Mouse (Mus musculus): ENCODE measurements around the gene Zfp12. TPM values are rescaled to one million over a fixed set of nuclear protein-coding genes. Genes with fewer than 3 reads are reported as not detected.
"Not testable (repeated sequence)": the region's sequence is repeated elsewhere in the genome, so short reads cannot be mapped to it uniquely, and the experiment has no call there.

Gene Zfp12
- polyA plus RNA-seq (2014; fragmentation: Nextera tagmentation; extraction: Ambion mirVana) = 20.6 and 21.4 TPM in 2 replicates

DNA sequence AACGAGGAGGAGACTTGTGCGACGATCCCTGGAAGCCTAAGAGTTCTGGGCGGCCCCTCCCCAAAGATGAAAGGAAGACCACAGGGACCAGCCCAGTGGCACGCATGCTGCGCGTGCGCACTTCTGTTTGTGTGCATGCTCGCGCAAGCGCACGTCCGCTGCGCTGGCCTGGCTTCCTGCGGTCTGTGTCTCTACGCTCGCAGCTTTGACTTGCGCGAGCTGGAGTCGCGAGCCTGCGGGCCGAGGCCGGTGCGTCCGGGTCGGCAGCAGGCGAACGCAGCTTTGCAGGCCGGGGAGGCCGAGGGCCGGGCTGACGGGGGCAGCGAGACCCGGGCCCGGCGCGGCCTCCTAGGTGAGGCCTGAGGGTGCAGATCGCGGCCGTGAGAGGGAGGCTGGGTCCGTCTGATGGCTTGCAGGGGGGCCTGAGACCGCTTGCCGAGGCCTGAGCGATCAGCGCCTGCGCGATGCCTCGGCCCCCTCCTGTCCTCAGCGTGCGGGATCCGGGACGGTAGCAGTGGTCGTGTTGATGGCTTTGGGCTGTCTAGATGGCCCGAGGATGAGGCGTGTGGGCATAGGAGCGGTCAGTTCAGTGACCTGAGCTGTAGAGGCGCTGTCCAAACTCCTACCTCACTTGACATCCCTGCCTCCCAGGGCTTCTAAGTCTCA lies at the start of gene Zfp12:
Gene Zfp12, plus strand, starts transcription at position 136 of the 666 bp plus-strand sequence.
- DNase-seq (ENCODE audit: low spot score) = peak; percentile 99
- peak within 1 kb of the TSS; percentile 97 for H3K9ac ChIP-seq (replicated peaks; ENCODE audit: low read length)
- H3K9me3 ChIP-seq (replicated peaks; ENCODE audit: control insufficient read depth, low read length) = no peaks in the 10 kb centered on the region
- ATAC-seq (replicated peaks; ENCODE audit: insufficient number of reproducible peaks, low FRiP score, low TSS enrichment, low read depth) = peak; percentile 97
- peak within 1 kb of the TSS; percentile 85 for H3K4me3 ChIP-seq (ENCODE audit: low read depth, low read length)
- H3K27me3 ChIP-seq (ENCODE audit: control insufficient read depth, insufficient read depth, low read length) = no peaks in the 10 kb centered on the region
- H3K27ac ChIP-seq (replicated peaks; ENCODE audit: low read depth, low read length) = peak within 1 kb of the TSS; percentile 94
- peaks cover 3% of the 10 kb centered on the region; the same call in 1 of the 2 replicates for H3K4me1 ChIP-seq (ENCODE audit: control insufficient read depth, insufficient read depth, low read length)
- peaks cover 1% of the 10 kb centered on the region; the same call in 1 of the 2 replicates for H3K36me3 ChIP-seq (replicated peaks; ENCODE audit: control insufficient read depth, insufficient read depth, low read depth, low read length)
- under 1% methylated on average over 58 of the region's 58 CpGs for WGBS
- H3K4me2 ChIP-seq (ENCODE audit: low read depth, low read length) = peak within 1 kb of the TSS; percentile 78

DNA sequence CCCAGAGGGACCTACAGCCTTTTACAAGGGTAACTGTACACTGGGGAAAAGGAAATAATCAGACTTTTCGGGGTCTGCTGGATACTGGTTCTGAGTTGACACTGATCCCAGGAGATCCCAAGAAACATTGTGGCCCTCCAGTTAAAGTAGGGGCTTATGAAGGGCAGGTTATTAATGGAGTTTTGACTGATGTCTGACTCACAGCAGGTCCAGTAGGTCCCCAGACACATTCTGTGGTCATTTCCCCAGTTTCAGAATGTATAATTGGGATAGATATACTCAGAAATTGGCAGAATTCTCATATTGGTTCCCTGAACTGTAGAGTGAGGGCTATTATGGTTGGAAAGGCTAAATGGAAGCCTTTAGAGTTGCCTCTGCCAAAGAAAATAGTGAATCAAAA lies 46.9 kb upstream of the Zfp12 start:
- H3K36me3 ChIP-seq (replicated peaks; ENCODE audit: control insufficient read depth, insufficient read depth, low read depth, low read length); H3K4me3 ChIP-seq (ENCODE audit: low read depth, low read length); H3K4me2 ChIP-seq (ENCODE audit: low read depth, low read length); H3K9me3 ChIP-seq (replicated peaks; ENCODE audit: control insufficient read depth, low read length); H3K27ac ChIP-seq (replicated peaks; ENCODE audit: low read depth, low read length); H3K27me3 ChIP-seq (ENCODE audit: control insufficient read depth, insufficient read depth, low read length); H3K9ac ChIP-seq (replicated peaks; ENCODE audit: low read length); H3K4me1 ChIP-seq (ENCODE audit: control insufficient read depth, insufficient read depth, low read length); DNase-seq (ENCODE audit: low spot score); ATAC-seq (replicated peaks; ENCODE audit: insufficient number of reproducible peaks, low FRiP score, low TSS enrichment, low read depth): not testable (repeated sequence)
- WGBS = no CpG with 5 or more reads among the region's 1 CpGs

DNA sequence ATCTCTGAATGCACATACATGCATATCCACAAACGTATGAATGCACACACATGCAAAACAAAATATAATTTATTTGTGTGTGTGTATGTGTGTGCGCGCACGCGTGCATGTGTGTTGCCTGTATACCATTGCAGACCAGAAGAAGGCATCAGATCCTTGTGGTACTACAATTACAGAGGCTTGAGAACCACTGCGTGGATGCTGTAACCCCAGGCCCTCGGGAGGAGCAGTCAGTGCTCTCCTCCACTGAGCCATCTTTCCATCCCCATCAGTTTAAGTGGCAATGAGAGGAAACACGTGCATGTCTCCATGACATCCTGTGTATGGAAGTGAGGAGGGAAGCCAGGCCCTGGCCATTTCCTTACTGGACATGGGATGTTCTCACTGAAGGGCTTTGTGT lies 42.2 kb upstream of the Zfp12 start:
- Histone ChIP-seq H3K4me1 (ENCODE audit: control insufficient read depth, insufficient read depth, low read length) (no peaks in the 10 kb centered on the region), H3K9me3 (replicated peaks; ENCODE audit: control insufficient read depth, low read length) (no peaks in the 10 kb centered on the region), H3K27me3 (ENCODE audit: control insufficient read depth, insufficient read depth, low read length) (no peaks in the 10 kb centered on the region), H3K4me2 (ENCODE audit: low read depth, low read length) (no peak overlapping the region), H3K36me3 (replicated peaks; ENCODE audit: control insufficient read depth, insufficient read depth, low read depth, low read length) (no peaks in the 10 kb centered on the region), H3K4me3 (ENCODE audit: low read depth, low read length) (no peak overlapping the region), H3K9ac (replicated peaks; ENCODE audit: low read length) (no peak overlapping the region), H3K27ac (replicated peaks; ENCODE audit: low read depth, low read length) (no peak overlapping the region)
- ATAC-seq (replicated peaks; ENCODE audit: insufficient number of reproducible peaks, low FRiP score, low TSS enrichment, low read depth) (no peak), DNase-seq (ENCODE audit: low spot score) (no peak)
- WGBS = 87% methylated on average over 8 of the region's 8 CpGs

DNA sequence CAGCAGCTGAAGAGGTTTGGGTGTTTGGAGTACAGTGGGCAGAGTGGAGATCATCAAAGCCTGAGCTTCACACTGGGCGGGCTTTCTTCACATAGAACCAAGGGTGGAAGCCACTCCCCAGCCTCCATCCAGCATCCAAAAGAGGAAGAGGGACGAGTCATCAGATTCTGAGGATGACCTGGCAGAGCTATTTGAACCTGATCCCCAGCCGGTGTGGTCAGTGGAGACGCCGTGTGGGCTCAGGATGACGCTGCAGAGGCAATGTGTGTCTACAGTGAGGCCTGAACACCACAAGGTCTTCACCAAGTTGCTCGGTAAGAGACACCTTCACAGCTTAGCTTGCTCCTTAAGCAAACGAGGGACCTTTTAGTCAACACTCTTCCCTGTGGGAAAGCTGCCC lies 40.2 kb upstream of the Zfp12 start:
- H3K27me3 ChIP-seq (ENCODE audit: control insufficient read depth, insufficient read depth, low read length); H3K4me2 ChIP-seq (ENCODE audit: low read depth, low read length); H3K9me3 ChIP-seq (replicated peaks; ENCODE audit: control insufficient read depth, low read length); H3K4me1 ChIP-seq (ENCODE audit: control insufficient read depth, insufficient read depth, low read length); DNase-seq (ENCODE audit: low spot score); ATAC-seq (replicated peaks; ENCODE audit: insufficient number of reproducible peaks, low FRiP score, low TSS enrichment, low read depth); H3K4me3 ChIP-seq (ENCODE audit: low read depth, low read length); H3K27ac ChIP-seq (replicated peaks; ENCODE audit: low read depth, low read length); H3K36me3 ChIP-seq (replicated peaks; ENCODE audit: control insufficient read depth, insufficient read depth, low read depth, low read length); H3K9ac ChIP-seq (replicated peaks; ENCODE audit: low read length): not testable (repeated sequence)
- WGBS = 62% methylated on average over 8 of the region's 8 CpGs

DNA sequence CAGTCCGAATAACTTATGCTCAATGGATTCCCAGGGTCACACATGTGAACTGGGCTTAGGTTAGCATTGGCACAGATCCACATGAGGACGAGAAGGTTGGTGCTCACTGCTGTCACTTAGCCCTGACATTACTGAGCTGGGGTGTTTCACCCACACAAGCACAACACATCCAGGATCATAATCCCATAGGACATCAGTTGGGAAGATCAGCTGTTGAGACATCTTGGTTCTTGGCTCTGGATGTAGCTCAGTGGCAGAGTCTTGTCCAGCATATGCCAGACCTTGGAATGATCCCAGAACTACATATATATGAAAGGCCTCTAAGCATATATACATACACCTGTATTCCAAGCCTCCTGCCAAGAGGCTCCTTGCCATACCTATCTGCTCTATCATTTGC lies 39.8 kb upstream of the Zfp12 start:
- Histone ChIP-seq H3K9ac (replicated peaks; ENCODE audit: low read length) (no peak overlapping the region), H3K27me3 (ENCODE audit: control insufficient read depth, insufficient read depth, low read length) (no peaks in the 10 kb centered on the region)

DNA sequence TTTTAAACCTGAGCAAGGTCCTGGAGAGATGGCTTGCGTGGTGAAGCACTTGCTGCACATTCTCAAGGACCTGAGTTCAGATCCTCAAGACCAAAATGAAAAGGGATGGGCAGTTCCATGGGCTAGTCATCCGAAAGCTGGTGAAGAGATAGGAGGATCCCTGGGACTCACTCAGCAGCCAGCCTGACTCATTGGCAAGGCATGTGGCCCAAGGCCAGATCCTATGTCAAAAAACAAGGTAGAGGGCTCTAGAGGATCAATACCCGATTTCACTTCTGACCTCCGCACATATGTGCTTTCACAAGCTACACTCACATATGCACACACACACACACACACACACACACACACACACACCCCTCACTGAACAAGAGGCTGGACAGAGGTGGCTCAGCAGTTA lies 38.5 kb upstream of the Zfp12 start:
- H3K27ac ChIP-seq (replicated peaks; ENCODE audit: low read depth, low read length) = no peak overlapping the region
- H3K4me2 ChIP-seq (ENCODE audit: low read depth, low read length) = no peak overlapping the region
- no peaks in the 10 kb centered on the region for H3K4me1 ChIP-seq (ENCODE audit: control insufficient read depth, insufficient read depth, low read length)
- H3K27me3 ChIP-seq (ENCODE audit: control insufficient read depth, insufficient read depth, low read length) = no peaks in the 10 kb centered on the region
- H3K9me3 ChIP-seq (replicated peaks; ENCODE audit: control insufficient read depth, low read length) = no peaks in the 10 kb centered on the region
- H3K9ac ChIP-seq (replicated peaks; ENCODE audit: low read length) = no peak overlapping the region
- ATAC-seq (replicated peaks; ENCODE audit: insufficient number of reproducible peaks, low FRiP score, low TSS enrichment, low read depth) = no peak
- 83% methylated on average over 4 of the region's 4 CpGs for WGBS
- no peak for DNase-seq (ENCODE audit: low spot score)
- H3K4me3 ChIP-seq (ENCODE audit: low read depth, low read length) = no peak overlapping the region
- no peaks in the 10 kb centered on the region for H3K36me3 ChIP-seq (replicated peaks; ENCODE audit: control insufficient read depth, insufficient read depth, low read depth, low read length)

More for the DNA sequence above, 39.8 kb upstream of the Zfp12 start:
- DNase-seq (ENCODE audit: low spot score) (no peak), ATAC-seq (replicated peaks; ENCODE audit: insufficient number of reproducible peaks, low FRiP score, low TSS enrichment, low read depth) (no peak)
- no peaks in the 10 kb centered on the region for H3K4me1 ChIP-seq (ENCODE audit: control insufficient read depth, insufficient read depth, low read length)
- WGBS = 86% methylated on average over 2 of the region's 2 CpGs
- H3K36me3 ChIP-seq (replicated peaks; ENCODE audit: control insufficient read depth, insufficient read depth, low read depth, low read length) = no peaks in the 10 kb centered on the region
- H3K9me3 ChIP-seq (replicated peaks; ENCODE audit: control insufficient read depth, low read length) = no peaks in the 10 kb centered on the region
- no peak overlapping the region for H3K27ac ChIP-seq (replicated peaks; ENCODE audit: low read depth, low read length)
- no peak overlapping the region for H3K4me3 ChIP-seq (ENCODE audit: low read depth, low read length)
- H3K4me2 ChIP-seq (ENCODE audit: low read depth, low read length) = no peak overlapping the region

DNA sequence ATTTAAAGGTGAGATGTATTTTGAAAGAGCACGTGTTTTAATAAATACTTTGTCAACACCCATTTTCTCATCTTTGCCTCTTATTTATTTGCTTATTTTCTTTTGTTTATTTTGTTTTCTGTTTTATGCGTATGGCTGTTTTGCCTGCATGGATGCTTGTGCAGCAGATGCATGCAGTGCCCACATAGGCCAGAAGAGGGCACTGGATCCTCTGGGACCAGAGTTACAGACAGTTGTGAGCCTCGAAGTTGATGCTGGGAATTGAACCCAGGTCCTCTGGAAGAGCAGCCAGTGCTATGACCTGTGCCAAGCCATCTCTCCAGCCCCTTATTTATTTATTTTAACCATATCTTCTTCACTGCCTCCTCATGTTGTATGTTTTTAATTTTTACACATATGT lies 29.9 kb upstream of the Zfp12 start:
- no peak overlapping the region for H3K4me3 ChIP-seq (ENCODE audit: low read depth, low read length)
- no peaks in the 10 kb centered on the region for H3K36me3 ChIP-seq (replicated peaks; ENCODE audit: control insufficient read depth, insufficient read depth, low read depth, low read length)
- ATAC-seq (replicated peaks; ENCODE audit: insufficient number of reproducible peaks, low FRiP score, low TSS enrichment, low read depth) (no peak), DNase-seq (ENCODE audit: low spot score) (no peak)
- no peak overlapping the region for H3K9ac ChIP-seq (replicated peaks; ENCODE audit: low read length)
- 71% methylated on average over 3 of the region's 3 CpGs for WGBS
- no peak overlapping the region for H3K4me2 ChIP-seq (ENCODE audit: low read depth, low read length)
- no peak overlapping the region for H3K27ac ChIP-seq (replicated peaks; ENCODE audit: low read depth, low read length)
- no peaks in the 10 kb centered on the region for H3K4me1 ChIP-seq (ENCODE audit: control insufficient read depth, insufficient read depth, low read length)
- H3K27me3 ChIP-seq (ENCODE audit: control insufficient read depth, insufficient read depth, low read length) = no peaks in the 10 kb centered on the region
- H3K9me3 ChIP-seq (replicated peaks; ENCODE audit: control insufficient read depth, low read length) = peaks cover 4% of the 10 kb centered on the region; the same call in 1 of the 2 replicates

DNA sequence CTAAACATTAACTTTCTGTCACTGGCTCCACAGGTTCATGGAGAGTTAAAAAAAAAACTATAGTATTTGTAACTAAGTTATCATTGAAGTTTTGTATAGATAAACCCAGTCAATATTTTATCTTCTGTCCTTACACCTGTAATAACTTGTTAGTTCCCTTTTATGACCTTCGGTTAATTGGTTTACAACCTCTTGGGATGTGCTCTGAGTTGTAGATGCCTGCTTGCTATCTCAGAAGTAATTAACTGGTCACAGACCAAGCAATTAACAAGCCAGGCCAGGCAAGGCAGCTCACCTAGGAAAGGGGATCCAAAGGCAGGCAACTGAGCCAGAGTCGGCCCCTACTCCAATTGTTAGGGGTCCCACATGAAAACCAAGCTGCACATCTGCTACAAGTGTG lies 21.1 kb upstream of the Zfp12 start:
- WGBS = 91% methylated on average over 2 of the region's 2 CpGs
- H3K4me3 ChIP-seq (ENCODE audit: low read depth, low read length) = no peak overlapping the region
- H3K27ac ChIP-seq (replicated peaks; ENCODE audit: low read depth, low read length) = no peak overlapping the region
- H3K9me3 ChIP-seq (replicated peaks; ENCODE audit: control insufficient read depth, low read length) = peaks cover 1% of the 10 kb centered on the region; the same call in 1 of the 2 replicates
- H3K4me2 ChIP-seq (ENCODE audit: low read depth, low read length) = no peak overlapping the region
- ATAC-seq (replicated peaks; ENCODE audit: insufficient number of reproducible peaks, low FRiP score, low TSS enrichment, low read depth) (no peak), DNase-seq (ENCODE audit: low spot score) (no peak)
- H3K4me1 ChIP-seq (ENCODE audit: control insufficient read depth, insufficient read depth, low read length) = no peaks in the 10 kb centered on the region
- no peak overlapping the region for H3K9ac ChIP-seq (replicated peaks; ENCODE audit: low read length)
- no peaks in the 10 kb centered on the region for H3K36me3 ChIP-seq (replicated peaks; ENCODE audit: control insufficient read depth, insufficient read depth, low read depth, low read length)
- no peaks in the 10 kb centered on the region for H3K27me3 ChIP-seq (ENCODE audit: control insufficient read depth, insufficient read depth, low read length)

Data from embryonic facial prominence, embryonic 11.5 days (tissue).